Mouse (Mus musculus) neural tube, embryonic 11.5 days (tissue): ENCODE results near the gene Tpte. TPM values are rescaled to one million over a fixed set of nuclear protein-coding genes. Genes with fewer than 3 reads are reported as not detected.
A peak's percentile ranks its signal among the peaks of the same experiment; 100 is the strongest.
"Not testable (repeated sequence)": the region's sequence is repeated elsewhere in the genome, so short reads cannot be mapped to it uniquely, and the experiment has no call there.

Experiments used
- ATAC-seq: fragments of 200-750 bp; cut with Nextera tagmentation; 2 replicates; pipeline ENCODE4 v1.8.0; 2017; ENCODE audit warnings: moderate number of reproducible peaks, mild to moderate bottlenecking, moderate TSS enrichment, moderate library complexity; ENCODE audit not compliant: insufficient read depth, low FRiP score, low TSS enrichment
- DNase-seq: peaks from one replicate; pipeline ENCODE4 v3.0.0-alpha.2; 2015; ENCODE audit warnings: low spot score
- H3K27ac ChIP-seq: fragments of 300-500 bp; sonication (generic); 2 replicates; pipeline ENCODE4 v1.5.1; 2014; ENCODE audit warnings: low read depth, mild to moderate bottlenecking, low read length
- H3K27me3 ChIP-seq: fragments of 300-500 bp; sonication (generic); 2 replicates; pipeline ENCODE4 v1.6.1; 2014; ENCODE audit warnings: mild to moderate bottlenecking, low read length, mixed read lengths; ENCODE audit not compliant: control insufficient read depth, insufficient read depth
- H3K36me3 ChIP-seq: fragments of 300-500 bp; sonication (generic); 2 replicates; pipeline ENCODE4 v1.6.1; 2014; ENCODE audit warnings: mild to moderate bottlenecking, low read length, moderate library complexity, mixed read lengths; ENCODE audit not compliant: control insufficient read depth, insufficient read depth
- H3K4me1 ChIP-seq: fragments of 300-500 bp; sonication (generic); 2 replicates; pipeline ENCODE4 v1.6.1; 2014; ENCODE audit warnings: low read length, mixed read lengths; ENCODE audit not compliant: control insufficient read depth, insufficient read depth
- H3K4me2 ChIP-seq: fragments of 300-500 bp; sonication (generic); 2 replicates; pipeline ENCODE4 v1.6.1; 2014; ENCODE audit warnings: low read depth, mild to moderate bottlenecking, moderate library complexity
- H3K4me3 ChIP-seq: fragments of 300-500 bp; sonication (generic); 2 replicates; pipeline ENCODE4 v1.5.1; 2014; ENCODE audit warnings: low read depth, low read length
- H3K9ac ChIP-seq: fragments of 300-500 bp; sonication (generic); 2 replicates; pipeline ENCODE4 v1.6.1; 2014; ENCODE audit warnings: mild to moderate bottlenecking, low read length
- H3K9me3 ChIP-seq: fragments of 300-500 bp; sonication (generic); 2 replicates; pipeline ENCODE4 v1.6.1; 2016; ENCODE audit warnings: low read length; ENCODE audit not compliant: control insufficient read depth
- WGBS: fragments of 180-500 bp; shearing (Covaris S2); extraction: QIAGEN DNeasy Blood & Tissue Kit; methylation state at CpG from one replicate; pipeline ENCODE4 v1.1.7; 2014; 5-methylcytosine and 5-hydroxymethylcytosine counted together
- polyA plus RNA-seq: library from polyadenylated mRNA; unstranded; fragments of >200 nt; fragmentation: Nextera tagmentation; extraction: Ambion mirVana; gene quantifications from 2 replicates; pipeline ENCODE4 v1.2.1, GENCODE M21; 2014

Gene Tpte
- polyA plus RNA-seq, 1 experiment from 2014 or later = not detected

DNA sequence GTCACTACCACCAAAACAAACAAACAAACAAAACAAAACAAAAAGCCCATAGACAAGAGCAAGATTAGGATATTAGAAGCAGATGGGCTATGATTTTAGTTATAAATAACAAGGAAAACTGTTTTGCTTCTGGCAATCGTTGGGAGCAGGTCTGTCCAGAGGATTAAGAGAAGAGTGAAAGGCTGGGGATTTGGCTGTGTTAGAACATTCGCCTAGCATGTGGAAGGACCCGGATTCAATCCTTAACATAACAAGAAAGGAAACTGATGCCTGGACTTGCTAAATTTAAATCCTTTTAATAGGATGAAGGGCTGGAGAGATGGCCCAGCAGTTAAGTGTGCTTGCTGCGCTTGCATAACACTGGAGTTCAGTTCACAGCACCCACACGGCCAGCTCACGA, 18.9 kb upstream of the Tpte start:
- H3K4me1 ChIP-seq = no peaks in the 10 kb centered on the region
- no peaks in the 10 kb centered on the region for H3K27me3 ChIP-seq

GRCm38 (mm10) chr8:22264787-22265186, 18.5 kb upstream of the Tpte start:
- Histone ChIP-seq H3K36me3 (no peaks in the 10 kb centered on the region), H3K27me3 (no peaks in the 10 kb centered on the region), H3K9ac (no peak overlapping the region), H3K27ac (no peak overlapping the region), H3K4me3 (no peak overlapping the region), H3K4me2 (no peak overlapping the region), H3K4me1 (no peaks in the 10 kb centered on the region), H3K9me3 (no peaks in the 10 kb centered on the region)
- WGBS = 87% methylated on average over 6 of the region's 6 CpGs
- ATAC-seq (no peak), DNase-seq (no peak)

More for the DNA sequence above, 18.9 kb upstream of the Tpte start:
- no peaks in the 10 kb centered on the region for H3K36me3 ChIP-seq
- no peak for DNase-seq
- H3K4me2 ChIP-seq = no peak overlapping the region
- no peak for ATAC-seq
- no peak overlapping the region for H3K4me3 ChIP-seq
- H3K27ac ChIP-seq = no peak overlapping the region
- H3K9me3 ChIP-seq = no peaks in the 10 kb centered on the region
- WGBS = 92% methylated on average over 6 of the region's 6 CpGs
- H3K9ac ChIP-seq = no peak overlapping the region

DNA sequence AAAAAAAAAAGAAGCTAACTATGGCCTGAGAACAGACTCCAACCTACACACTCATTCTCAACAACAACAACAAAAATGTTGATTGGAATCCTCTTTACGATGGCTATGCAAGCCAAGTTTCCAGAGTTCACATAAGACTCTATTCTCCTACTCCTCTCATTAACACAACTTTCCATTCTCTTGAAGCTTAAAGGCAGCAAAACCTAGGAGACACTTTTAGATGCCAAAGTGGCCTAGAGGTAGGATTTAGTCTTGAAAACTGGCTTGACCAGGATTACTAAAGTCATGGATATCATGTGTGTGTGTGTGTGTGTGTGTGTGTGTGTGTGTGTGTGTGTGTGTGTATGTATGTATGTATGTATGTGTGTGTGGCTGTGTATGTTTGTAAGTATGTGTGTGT, 18.0 kb upstream of the Tpte start:
- no peaks in the 10 kb centered on the region for H3K27me3 ChIP-seq
- no peaks in the 10 kb centered on the region for H3K4me1 ChIP-seq
- ATAC-seq = no peak
- H3K9me3 ChIP-seq = no peaks in the 10 kb centered on the region
- H3K36me3 ChIP-seq = no peaks in the 10 kb centered on the region
- H3K9ac ChIP-seq = no peak overlapping the region
- WGBS = 97% methylated on average over 1 of the region's 1 CpGs
- no peak overlapping the region for H3K4me3 ChIP-seq
- no peak for DNase-seq
- no peak overlapping the region for H3K27ac ChIP-seq
- H3K4me2 ChIP-seq = no peak overlapping the region

DNA sequence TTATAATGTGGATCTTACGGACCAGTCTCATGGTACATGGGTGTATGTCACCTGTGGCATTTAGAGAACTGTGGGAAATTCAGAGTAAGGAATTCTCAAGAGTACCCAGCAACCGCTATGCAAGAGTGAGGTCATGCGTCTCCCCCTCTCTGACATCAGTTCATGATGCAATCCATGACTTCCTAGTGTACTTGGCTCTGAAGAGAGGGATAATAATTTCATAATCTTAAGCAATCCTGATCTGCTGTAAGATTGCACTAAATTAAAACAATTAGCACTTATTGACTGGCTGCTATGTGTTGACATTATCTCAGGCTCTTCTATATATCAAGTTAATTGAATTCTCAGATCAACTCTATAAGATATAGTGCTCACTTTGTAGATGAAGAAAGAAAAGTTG, 16.4 kb upstream of the Tpte start:
- H3K9me3 ChIP-seq = no peaks in the 10 kb centered on the region
- ATAC-seq (no peak), DNase-seq (no peak)
- no peak overlapping the region for H3K27ac ChIP-seq
- no peaks in the 10 kb centered on the region for H3K27me3 ChIP-seq
- H3K4me3 ChIP-seq = no peak overlapping the region
- H3K36me3 ChIP-seq = no peaks in the 10 kb centered on the region
- no peak overlapping the region for H3K9ac ChIP-seq
- 90% methylated on average over 3 of the region's 3 CpGs for WGBS
- no peaks in the 10 kb centered on the region for H3K4me1 ChIP-seq
- H3K4me2 ChIP-seq = no peak overlapping the region

- Histone ChIP-seq H3K9ac (no peak overlapping the region), H3K36me3 (no peaks in the 10 kb centered on the region), H3K4me3 (no peak overlapping the region), H3K27me3 (no peaks in the 10 kb centered on the region), H3K4me2 (no peak overlapping the region), H3K9me3 (no peaks in the 10 kb centered on the region), H3K27ac (no peak overlapping the region), H3K4me1 (no peaks in the 10 kb centered on the region)
- WGBS = 84% methylated on average over 3 of the region's 3 CpGs
- no peak for ATAC-seq
- DNase-seq = no peak
Observed at GRCm38 (mm10) chr8:22273142-22273541, 10.1 kb upstream of the Tpte start.

DNA sequence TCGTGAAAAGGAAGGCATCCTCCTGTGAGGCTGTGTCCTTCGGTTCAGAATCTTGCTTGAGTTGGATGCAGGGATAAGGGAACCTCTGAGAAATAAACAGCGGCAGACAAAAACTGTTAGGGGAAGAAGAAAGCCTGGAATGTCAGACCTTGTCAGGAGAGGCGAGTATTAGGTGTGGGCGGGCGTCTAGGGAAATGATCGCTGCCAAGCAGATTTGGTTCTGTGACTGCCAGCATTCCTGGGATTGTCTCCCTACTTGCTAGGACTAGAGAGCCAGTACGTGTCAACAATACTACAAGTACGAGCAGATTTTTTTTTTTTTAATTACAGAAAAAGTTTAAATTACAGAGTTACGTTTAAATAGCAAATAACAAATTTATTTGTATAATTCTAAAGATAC, 8.6 kb upstream of the Tpte start:
- H3K4me3 ChIP-seq = no peak overlapping the region
- no peak overlapping the region for H3K4me2 ChIP-seq
- H3K36me3 ChIP-seq = no peaks in the 10 kb centered on the region
- no peaks in the 10 kb centered on the region for H3K4me1 ChIP-seq
- H3K9ac ChIP-seq = no peak overlapping the region
- ATAC-seq = no peak
- no peak for DNase-seq
- no peaks in the 10 kb centered on the region for H3K9me3 ChIP-seq
- 76% methylated on average over 10 of the region's 10 CpGs for WGBS
- H3K27ac ChIP-seq = no peak overlapping the region
- H3K27me3 ChIP-seq = no peaks in the 10 kb centered on the region

DNA sequence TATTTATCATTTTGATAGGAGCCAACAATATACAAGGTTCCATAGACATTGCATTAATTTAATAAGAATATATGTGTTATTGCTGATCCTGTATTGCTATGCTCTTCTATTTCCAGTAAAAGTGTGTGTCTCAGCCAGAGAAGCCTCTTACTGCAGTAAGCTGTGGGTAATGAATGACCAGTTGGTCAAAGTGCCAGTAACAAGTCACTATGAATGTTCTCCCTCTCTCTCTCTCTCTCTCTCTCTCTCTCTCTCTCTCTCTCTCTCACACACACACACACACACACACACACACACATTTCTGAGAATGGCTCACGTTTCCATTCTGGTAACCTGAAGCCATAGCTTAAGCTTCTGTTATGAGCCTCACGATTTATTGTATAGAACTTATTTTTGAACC, 19.1 kb downstream of the Tpte start:
- ATAC-seq (no peak), DNase-seq (no peak)
- 55% methylated on average over 2 of the region's 2 CpGs for WGBS
- Histone ChIP-seq H3K4me3 (no peak overlapping the region), H3K9ac (no peak overlapping the region), H3K27me3 (no peaks in the 10 kb centered on the region), H3K4me2 (no peak overlapping the region), H3K36me3 (no peaks in the 10 kb centered on the region), H3K9me3 (no peaks in the 10 kb centered on the region), H3K27ac (no peak overlapping the region), H3K4me1 (peaks cover 5% of the 10 kb centered on the region; the same call in 1 of the 2 replicates)

DNA sequence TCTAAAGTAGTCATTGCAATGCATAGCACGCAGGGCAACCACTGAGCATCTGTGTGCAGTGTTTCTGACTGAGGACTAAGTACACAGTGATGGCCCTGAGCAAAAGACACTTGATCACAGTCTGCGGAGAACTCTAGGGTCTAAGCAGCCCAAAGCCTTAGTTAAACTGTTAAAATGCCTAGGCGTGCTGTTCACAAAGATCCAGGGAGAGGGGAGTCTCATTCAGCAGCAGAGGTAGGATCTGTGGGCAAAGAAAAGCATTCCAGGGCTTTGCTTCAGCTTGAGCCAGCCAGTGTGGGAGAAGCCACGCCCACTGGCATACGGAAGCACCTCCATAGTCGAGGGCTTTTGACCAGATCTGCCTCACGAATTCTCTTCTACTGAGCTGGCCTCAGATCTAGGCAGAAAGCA, 19.7 kb downstream of the Tpte start:
- peak overlapping the region; percentile 31; the same call in 1 of the 2 replicates for H3K9ac ChIP-seq

DNA sequence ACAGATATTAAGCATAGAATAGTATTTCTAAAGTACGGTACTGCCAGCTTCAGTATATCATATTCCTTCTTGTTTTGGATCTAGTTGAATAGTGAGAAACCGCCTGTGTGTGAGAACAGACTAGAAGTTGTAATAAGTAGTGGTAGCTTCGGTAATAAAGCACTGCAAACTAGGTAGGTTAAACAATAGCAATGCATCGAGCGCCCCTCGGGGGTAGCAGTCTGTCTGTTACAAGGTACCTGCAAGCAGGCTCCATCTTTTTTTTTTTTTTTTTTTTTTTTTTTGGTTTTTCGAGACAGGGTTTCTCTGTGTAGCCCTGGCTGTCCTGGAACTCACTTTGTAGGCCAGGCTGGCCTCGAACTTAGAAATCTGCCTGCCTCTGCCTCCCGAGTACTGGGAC, 20.8 kb downstream of the Tpte start:
- not testable (repeated sequence) for H3K27ac ChIP-seq, H3K9me3 ChIP-seq, H3K4me2 ChIP-seq, ATAC-seq, H3K4me3 ChIP-seq, H3K9ac ChIP-seq, H3K4me1 ChIP-seq, H3K36me3 ChIP-seq, H3K27me3 ChIP-seq, DNase-seq
- WGBS = 89% methylated on average over 8 of the region's 9 CpGs

More for the DNA sequence above, 19.7 kb downstream of the Tpte start:
- peak overlapping the region; percentile 22; the same call in 1 of the 2 replicates for H3K4me2 ChIP-seq
- no peaks in the 10 kb centered on the region for H3K9me3 ChIP-seq
- peaks cover 5% of the 10 kb centered on the region; the same call in 1 of the 2 replicates for H3K4me1 ChIP-seq
- H3K27me3 ChIP-seq = no peaks in the 10 kb centered on the region
- peak; percentile 52 for DNase-seq
- H3K36me3 ChIP-seq = no peaks in the 10 kb centered on the region
- no peak overlapping the region; the same call in 1 of the 2 replicates for H3K4me3 ChIP-seq
- H3K27ac ChIP-seq = no peak overlapping the region
- ATAC-seq = peak; percentile 84
- WGBS = 22% methylated on average over 7 of the region's 7 CpGs
